In the genomic region with DNA sequence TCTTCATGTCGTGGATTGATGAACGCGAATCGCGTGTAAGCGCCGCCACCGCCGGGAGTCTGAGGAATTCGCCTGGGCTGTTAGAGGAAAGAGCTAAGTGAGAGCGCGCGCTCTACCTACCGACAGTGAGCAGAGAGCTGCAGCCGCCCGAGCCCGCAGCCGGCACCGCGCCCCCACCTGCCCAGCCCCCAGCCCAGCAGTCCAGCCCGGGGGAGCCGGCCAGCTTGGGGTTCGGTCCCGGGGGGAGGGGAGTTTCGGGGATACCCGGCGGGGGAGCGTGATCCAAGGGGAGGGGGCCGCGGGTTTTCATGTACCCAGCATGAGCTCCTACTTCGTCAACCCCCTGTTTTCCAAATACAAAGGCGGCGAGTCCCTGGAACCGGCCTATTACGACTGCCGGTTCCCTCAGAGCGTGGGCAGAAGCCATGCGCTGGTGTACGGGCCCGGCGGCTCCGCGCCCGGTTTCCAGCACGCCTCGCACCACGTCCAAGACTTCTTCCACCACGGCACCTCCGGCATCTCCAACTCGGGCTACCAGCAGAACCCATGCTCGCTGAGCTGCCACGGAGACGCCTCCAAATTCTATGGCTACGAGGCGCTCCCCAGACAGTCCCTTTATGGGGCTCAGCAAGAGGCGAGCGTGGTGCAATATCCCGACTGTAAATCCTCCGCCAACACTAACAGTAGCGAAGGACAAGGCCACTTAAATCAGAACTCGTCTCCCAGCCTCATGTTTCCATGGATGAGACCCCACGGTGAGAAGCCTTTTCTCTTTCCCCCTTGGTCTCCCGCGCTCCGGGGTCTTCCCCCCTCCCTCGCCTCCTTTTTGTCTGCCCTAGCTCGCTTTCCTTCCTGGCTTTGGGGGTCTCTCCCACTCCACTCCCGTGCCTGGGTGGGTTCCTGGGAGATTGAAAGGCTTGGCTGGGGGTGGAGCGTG, we compare ENCODE assay signal across 12 mouse cellular contexts. TPM values are rescaled to one million over a fixed set of nuclear protein-coding genes. Genes with fewer than 3 reads are reported as not detected.
DNase-seq lines count a peak whose midpoint lies in the region; ATAC-seq lines count a peak whose summit lies in the region.
"Had no signal": no experiment of that assay in that cellular context is flagged by ENCODE, and none has a peak within 500 bp of the region (broad histone marks: within the 10 kb centered on the region; RNA-seq: fewer than 3 reads in every experiment).

A gene (plus strand): TSS at position 147 of the 937 bp plus-strand sequence.

- 0 out of 2 replicates have a peak, but pooled peaks cover 3% of the 10 kb centered on the region for H3K4me1 ChIP-seq in hindbrain, embryonic 12.5 days
- 0 out of 2 replicates have a peak, but pooled peaks cover 5% of the 10 kb centered on the region for H3K4me1 ChIP-seq in hindbrain, embryonic 11.5 days (replicated peaks; ENCODE audit: control insufficient read depth, insufficient read depth, low read length)
- H3K4me1 ChIP-seq in forebrain, embryonic 15.5 days, result peaks cover 5% of the 10 kb centered on the region; the same call in 1 of the 2 replicates
- peaks cover 7% of the 10 kb centered on the region for H3K4me1 ChIP-seq in limb, embryonic 13.5 days

- DNase-seq in hindbrain, embryonic 11.5 days (ENCODE audit: low spot score), result no peak
- peak; percentile 56 to 57 for DNase-seq in adrenal gland, adult 18-20 months (ENCODE audit: low spot score in 2 of 2)
- no peak for DNase-seq in gastrocnemius, postnatal 36 days
- DNase-seq in cerebellum, postnatal 25 days, result no peak
- no peak for DNase-seq in thymus, postnatal 0 days (ENCODE audit: low spot score)
- DNase-seq: right cerebral cortex, postnatal 14 days had no signal

- no peak within 1 kb of the TSS; the same call in 1 of the 2 replicates for H3K4me2 ChIP-seq in hindbrain, embryonic 12.5 days (replicated peaks)
- H3K4me2 ChIP-seq in hindbrain, embryonic 11.5 days (replicated peaks; ENCODE audit: low read depth, low read length), result no peak within 1 kb of the TSS
- no peak within 1 kb of the TSS for H3K4me2 ChIP-seq in forebrain, embryonic 15.5 days (replicated peaks)
- H3K4me2 ChIP-seq in limb, embryonic 13.5 days (replicated peaks), result peak within 1 kb of the TSS; percentile 65

- peak within 1 kb of the TSS; percentile 3; the same call in 1 of the 2 replicates for H3K4me3 ChIP-seq in hindbrain, embryonic 12.5 days
- no peak within 1 kb of the TSS for H3K4me3 ChIP-seq in hindbrain, embryonic 11.5 days (ENCODE audit: low read depth, low read length)
- peak within 1 kb of the TSS; percentile 18 for H3K4me3 ChIP-seq in forebrain, embryonic 15.5 days
- peak within 1 kb of the TSS; percentile 36 for H3K4me3 ChIP-seq in limb, embryonic 13.5 days

- no peak for ATAC-seq in hindbrain, embryonic 12.5 days (ENCODE audit: low FRiP score)
- no peak for ATAC-seq in hindbrain, embryonic 11.5 days (ENCODE audit: low FRiP score)
- no peak for ATAC-seq in forebrain, embryonic 15.5 days (replicated peaks)
- ATAC-seq in limb, embryonic 13.5 days (ENCODE audit: low FRiP score, low read depth), result no peak; the same call in 1 of the 2 replicates
- ATAC-seq: Patski had no signal

- H3K36me3 ChIP-seq in hindbrain, embryonic 12.5 days, result no peaks in the 10 kb centered on the region
- H3K36me3 ChIP-seq in hindbrain, embryonic 11.5 days (ENCODE audit: control insufficient read depth, insufficient read depth, low read length), result no peaks in the 10 kb centered on the region
- no peaks in the 10 kb centered on the region for H3K36me3 ChIP-seq in forebrain, embryonic 15.5 days
- no peaks in the 10 kb centered on the region for H3K36me3 ChIP-seq in limb, embryonic 13.5 days

- 1% methylated on average over 67 of the region's 69 CpGs for WGBS in hindbrain, embryonic 12.5 days
- under 1% methylated on average over 67 of the region's 69 CpGs for WGBS in hindbrain, embryonic 11.5 days
- WGBS in forebrain, embryonic 15.5 days, result under 1% methylated on average over 67 of the region's 69 CpGs
- 4% methylated on average over 69 of the region's 69 CpGs for WGBS in limb, embryonic 13.5 days

- H3K27ac ChIP-seq in hindbrain, embryonic 12.5 days, result no peak within 1 kb of the TSS
- no peak within 1 kb of the TSS for H3K27ac ChIP-seq in hindbrain, embryonic 11.5 days (ENCODE audit: low read depth, low read length)
- H3K27ac ChIP-seq in forebrain, embryonic 15.5 days (replicated peaks), result no peak within 1 kb of the TSS
- no peak within 1 kb of the TSS for H3K27ac ChIP-seq in limb, embryonic 13.5 days

- intact Hi-C loops in gastrocnemius, postnatal 36 days (cut with DNase I), result no loop called here

- no peak within 1 kb of the TSS for H3K9ac ChIP-seq in hindbrain, embryonic 12.5 days
- no peak within 1 kb of the TSS for H3K9ac ChIP-seq in hindbrain, embryonic 11.5 days (ENCODE audit: low read depth, low read length)
- no peak within 1 kb of the TSS for H3K9ac ChIP-seq in forebrain, embryonic 15.5 days (replicated peaks)
- peak within 1 kb of the TSS; percentile 57 for H3K9ac ChIP-seq in limb, embryonic 13.5 days

- peaks cover 99% of the 10 kb centered on the region for H3K27me3 ChIP-seq in hindbrain, embryonic 12.5 days
- peaks cover 99% of the 10 kb centered on the region for H3K27me3 ChIP-seq in hindbrain, embryonic 11.5 days (ENCODE audit: control insufficient read depth, insufficient read depth, low read length)
- peaks cover 96% of the 10 kb centered on the region for H3K27me3 ChIP-seq in forebrain, embryonic 15.5 days
- H3K27me3 ChIP-seq in limb, embryonic 13.5 days, result peaks cover 94% of the 10 kb centered on the region

- no peaks in the 10 kb centered on the region for H3K9me3 ChIP-seq in hindbrain, embryonic 12.5 days (replicated peaks)
- no peaks in the 10 kb centered on the region for H3K9me3 ChIP-seq in hindbrain, embryonic 11.5 days (ENCODE audit: control insufficient read depth, low read length)
- H3K9me3 ChIP-seq in forebrain, embryonic 15.5 days, result no peaks in the 10 kb centered on the region
- no peaks in the 10 kb centered on the region for H3K9me3 ChIP-seq in limb, embryonic 13.5 days

RNA-seq across cellular contexts. Expression of the gene that starts here (rescaled TPM):
- polyA plus RNA-seq in hindbrain, embryonic 12.5 days (2016; fragmentation: Nextera tagmentation; extraction: Ambion mirVana), result not detected in 2 replicates
- not detected in 2 replicates for polyA plus RNA-seq in hindbrain, embryonic 11.5 days (2014; fragmentation: Nextera tagmentation; extraction: Ambion mirVana)
- 10 to 100 TPM; 30.8 to 34.8 TPM for total RNA-seq in adrenal gland, adult 18-20 months (2021)
- not detected in 2 replicates for polyA plus RNA-seq in forebrain, embryonic 15.5 days (2015; fragmentation: Nextera tagmentation; extraction: Ambion mirVana)
- polyA plus RNA-seq in limb, embryonic 13.5 days (2015; fragmentation: Nextera tagmentation; extraction: Ambion mirVana), result 2.7 and 3.0 TPM in 2 replicates
- 1 to 10 TPM; 1.5 to 2.0 TPM for total RNA-seq in gastrocnemius, postnatal 36 days (2021)
- not detected in 2 replicates for polyA plus RNA-seq in thymus, postnatal 0 days (2015; fragmentation: Nextera tagmentation; extraction: Ambion mirVana)
- total RNA-seq: common myeloid progenitor, adult 5-6 weeks; megakaryocyte, adult 5-6 weeks had no signal

Comparison
In these comparisons a context has a peak if more than half of its experiments do, and no peak if none do; other contexts are left out.
1. RNA of the gene that starts here (total RNA-seq): 30.8 to 34.8 TPM in adrenal gland, adult 18-20 months; 1.5 to 2.0 TPM in gastrocnemius, postnatal 36 days; every median in the first group is over 10 times any median in the second.
2. DNase-seq: peak in adrenal gland, adult 18-20 months (2 of 2); none in hindbrain, embryonic 11.5 days (single experiment), gastrocnemius, postnatal 36 days (0 of 2), cerebellum, postnatal 25 days (0 of 2) and thymus, postnatal 0 days (single experiment).